Mouse (Mus musculus) midbrain, embryonic 11.5 days (tissue): ENCODE data around the gene Fam102b. TPM values are rescaled to one million over a fixed set of nuclear protein-coding genes. Genes with fewer than 3 reads are reported as not detected.

ENCODE experiments used
- ATAC-seq: fragments of 200-750 bp; cut with Nextera tagmentation; 2 replicates; pipeline ENCODE4 v1.8.0; 2017; ENCODE audit warnings: moderate TSS enrichment, moderate library complexity; ENCODE audit not compliant: low FRiP score
- DNase-seq: peaks from one replicate; pipeline ENCODE4 v3.0.0; 2015; ENCODE audit warnings: low spot score; ENCODE audit errors: missing footprints
- H3K27ac ChIP-seq: fragments of 300-500 bp; sonication (generic); 2 replicates; pipeline ENCODE4 v1.5.1; 2014; ENCODE audit warnings: low read depth, low read length
- H3K27me3 ChIP-seq: fragments of 300-500 bp; sonication (generic); 2 replicates; pipeline ENCODE4 v1.6.1; 2014; ENCODE audit warnings: mild to moderate bottlenecking, low read length, moderate library complexity, mixed read lengths; ENCODE audit not compliant: control insufficient read depth, insufficient read depth
- H3K36me3 ChIP-seq: fragments of 300-500 bp; sonication (generic); 2 replicates; pipeline ENCODE4 v1.6.1; 2014; ENCODE audit warnings: mild to moderate bottlenecking, low read length, moderate library complexity, mixed read lengths; ENCODE audit not compliant: control insufficient read depth, insufficient read depth
- H3K4me1 ChIP-seq: fragments of 300-500 bp; sonication (generic); 2 replicates; pipeline ENCODE4 v1.6.1; 2014; ENCODE audit warnings: low read length; ENCODE audit not compliant: control insufficient read depth, insufficient read depth
- H3K4me2 ChIP-seq: fragments of 300-500 bp; sonication (generic); 2 replicates; pipeline ENCODE4 v1.6.1; 2014; ENCODE audit warnings: mild to moderate bottlenecking, moderate library complexity
- H3K4me3 ChIP-seq: fragments of 300-500 bp; sonication (generic); 2 replicates; pipeline ENCODE4 v1.5.1; 2014; ENCODE audit warnings: low read depth, low read length
- H3K9ac ChIP-seq: fragments of 300-500 bp; sonication (generic); 2 replicates; pipeline ENCODE4 v1.6.1; 2014; ENCODE audit warnings: low read length
- H3K9me3 ChIP-seq: fragments of 300-500 bp; sonication (generic); 2 replicates; pipeline ENCODE4 v1.6.1; 2016; ENCODE audit warnings: low read length; ENCODE audit not compliant: control insufficient read depth
- WGBS: fragments of 180-500 bp; shearing (Covaris S2); extraction: QIAGEN DNeasy Blood & Tissue Kit; methylation state at CpG from one replicate; pipeline ENCODE4 v1.1.7; 2014; 5-methylcytosine and 5-hydroxymethylcytosine counted together
- polyA plus RNA-seq: library from polyadenylated mRNA; unstranded; fragments of >200 nt; fragmentation: Nextera tagmentation; extraction: Ambion mirVana; gene quantifications from 2 replicates; pipeline ENCODE4 v1.2.1, GENCODE M21; 2014

Gene Fam102b
- 11.7 and 12.5 TPM in 2 replicates for polyA plus RNA-seq

- peak within 1 kb of the TSS; percentile 81 for H3K4me2 ChIP-seq
- H3K36me3 ChIP-seq, result no peaks in the 10 kb centered on the region
- H3K27me3 ChIP-seq, result no peaks in the 10 kb centered on the region
- ATAC-seq, result peak; percentile 86
- peak within 1 kb of the TSS; percentile 78 for H3K4me3 ChIP-seq
- H3K4me1 ChIP-seq, result peaks cover 14% of the 10 kb centered on the region; the same call in 1 of the 2 replicates
- peak within 1 kb of the TSS; percentile 51; the same call in 1 of the 2 replicates for H3K27ac ChIP-seq
- under 1% methylated on average over 43 of the region's 54 CpGs for WGBS
- H3K9ac ChIP-seq, result peak within 1 kb of the TSS; percentile 88
- DNase-seq, result peak; percentile 99
- no peaks in the 10 kb centered on the region for H3K9me3 ChIP-seq
Measured at GRCm38 (mm10) chr3:109027515-109027987, at the start of gene Fam102b. TSS of gene Fam102b (minus strand) at chr3:109027607.

- Histone ChIP-seq H3K4me2 (no peak overlapping the region), H3K36me3 (no peaks in the 10 kb centered on the region), H3K4me1 (no peaks in the 10 kb centered on the region), H3K9me3 (no peaks in the 10 kb centered on the region), H3K9ac (no peak overlapping the region), H3K4me3 (no peak overlapping the region), H3K27me3 (no peaks in the 10 kb centered on the region), H3K27ac (no peak overlapping the region)
- WGBS, result 2% methylated on average over 6 of the region's 6 CpGs
- DNase-seq, result peak; percentile 89
- peak; percentile 54; the same call in 1 of the 2 replicates for ATAC-seq
Measured at GRCm38 (mm10) chr3:109062989-109063388, 35.6 kb upstream of the Fam102b start.

- ATAC-seq (no peak), DNase-seq (no peak)
- 83% methylated on average over 7 of the region's 7 CpGs for WGBS
- Histone ChIP-seq H3K27ac (no peak overlapping the region), H3K4me1 (no peaks in the 10 kb centered on the region), H3K36me3 (no peaks in the 10 kb centered on the region), H3K4me3 (no peak overlapping the region), H3K4me2 (no peak overlapping the region), H3K9me3 (no peaks in the 10 kb centered on the region), H3K27me3 (no peaks in the 10 kb centered on the region), H3K9ac (no peak overlapping the region)
Measured at GRCm38 (mm10) chr3:109062391-109062790, 35.0 kb upstream of the Fam102b start.

GRCm38 (mm10) chr3:109059903-109060302, 32.5 kb upstream of the Fam102b start:
- no peaks in the 10 kb centered on the region for H3K36me3 ChIP-seq
- ATAC-seq, result no peak
- H3K4me1 ChIP-seq, result no peaks in the 10 kb centered on the region
- H3K4me3 ChIP-seq, result no peak overlapping the region
- no peaks in the 10 kb centered on the region for H3K27me3 ChIP-seq
- no peak overlapping the region for H3K27ac ChIP-seq
- 74% methylated on average over 8 of the region's 8 CpGs for WGBS
- H3K4me2 ChIP-seq, result no peak overlapping the region
- no peak overlapping the region for H3K9ac ChIP-seq
- H3K9me3 ChIP-seq, result no peaks in the 10 kb centered on the region
- no peak for DNase-seq

- Histone ChIP-seq H3K4me2 (no peak overlapping the region), H3K27ac (no peak overlapping the region), H3K4me3 (no peak overlapping the region), H3K9ac (no peak overlapping the region), H3K36me3 (no peaks in the 10 kb centered on the region), H3K9me3 (no peaks in the 10 kb centered on the region), H3K4me1 (no peaks in the 10 kb centered on the region), H3K27me3 (no peaks in the 10 kb centered on the region)
- DNase-seq (no peak), ATAC-seq (no peak)
- WGBS, result 88% methylated on average over 6 of the region's 6 CpGs
Measured at GRCm38 (mm10) chr3:109051946-109052331, 24.5 kb upstream of the Fam102b start.

- Histone ChIP-seq H3K27ac (no peak overlapping the region), H3K9me3 (no peaks in the 10 kb centered on the region), H3K4me2 (no peak overlapping the region), H3K9ac (no peak overlapping the region), H3K36me3 (no peaks in the 10 kb centered on the region), H3K27me3 (no peaks in the 10 kb centered on the region), H3K4me3 (no peak overlapping the region), H3K4me1 (no peaks in the 10 kb centered on the region)
- 76% methylated on average over 11 of the region's 11 CpGs for WGBS
- ATAC-seq (no peak), DNase-seq (peak; percentile 82)
Measured at GRCm38 (mm10) chr3:109051056-109051945, 23.9 kb upstream of the Fam102b start.

GRCm38 (mm10) chr3:109047707-109048283, 20.4 kb upstream of the Fam102b start:
- DNase-seq, result peak; percentile 78
- 43% methylated on average over 6 of the region's 6 CpGs for WGBS
- no peaks in the 10 kb centered on the region for H3K9me3 ChIP-seq
- ATAC-seq, result 0 out of 2 replicates have a peak, but pooled peaks have one; percentile 33
- no peak overlapping the region for H3K4me2 ChIP-seq
- no peak overlapping the region for H3K9ac ChIP-seq
- no peaks in the 10 kb centered on the region for H3K36me3 ChIP-seq
- H3K4me1 ChIP-seq, result no peaks in the 10 kb centered on the region
- no peak overlapping the region for H3K4me3 ChIP-seq
- H3K27ac ChIP-seq, result no peak overlapping the region
- no peaks in the 10 kb centered on the region for H3K27me3 ChIP-seq

- no peaks in the 10 kb centered on the region for H3K27me3 ChIP-seq
- no peak overlapping the region for H3K4me3 ChIP-seq
- no peaks in the 10 kb centered on the region for H3K4me1 ChIP-seq
- no peaks in the 10 kb centered on the region for H3K36me3 ChIP-seq
- H3K9me3 ChIP-seq, result no peaks in the 10 kb centered on the region
- H3K4me2 ChIP-seq, result no peak overlapping the region
- DNase-seq (peak; percentile 45), ATAC-seq (no peak)
- no peak overlapping the region for H3K27ac ChIP-seq
- WGBS, result 96% methylated on average over 3 of the region's 3 CpGs
- H3K9ac ChIP-seq, result no peak overlapping the region
Measured at GRCm38 (mm10) chr3:109046428-109046827, 19.0 kb upstream of the Fam102b start.

GRCm38 (mm10) chr3:109043395-109043794, 16.0 kb upstream of the Fam102b start:
- Histone ChIP-seq H3K4me2 (no peak overlapping the region), H3K4me3 (no peak overlapping the region), H3K36me3 (no peaks in the 10 kb centered on the region), H3K9me3 (no peaks in the 10 kb centered on the region), H3K4me1 (no peaks in the 10 kb centered on the region), H3K9ac (no peak overlapping the region), H3K27me3 (no peaks in the 10 kb centered on the region), H3K27ac (no peak overlapping the region)
- 46% methylated on average over 7 of the region's 7 CpGs for WGBS
- DNase-seq (peak; percentile 67), ATAC-seq (no peak)
